Mouse (Mus musculus): ENCODE measurements around the gene Lrba.

Gene Lrba

DNA sequence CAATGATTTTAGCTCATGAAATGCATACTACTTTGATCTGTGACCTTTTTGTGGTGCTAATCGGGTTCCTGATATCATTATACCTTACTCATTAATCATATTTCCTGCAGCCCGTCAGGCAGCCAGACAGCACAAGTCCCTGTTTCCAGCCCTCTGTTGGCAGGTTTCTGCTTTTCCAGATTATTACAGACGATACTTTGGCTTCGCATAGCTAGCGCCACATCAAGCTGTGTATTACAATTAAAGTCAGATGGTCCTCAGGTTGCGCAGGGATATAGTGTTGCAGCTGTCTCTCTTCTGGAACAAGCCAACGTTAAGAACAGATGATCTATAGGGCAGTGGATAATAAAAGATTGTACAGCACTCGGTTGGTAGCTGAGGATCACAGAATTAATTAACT is 443.7 kb downstream of the Lrba start:
- DNase-seq (ENCODE audit: low spot score in 2 of 2), result no peak

- no peak for DNase-seq (ENCODE audit: low spot score in 2 of 2)
Observed at GRCm38 (mm10) chr3:86677573-86678155, 453.2 kb downstream of the Lrba start.

DNA sequence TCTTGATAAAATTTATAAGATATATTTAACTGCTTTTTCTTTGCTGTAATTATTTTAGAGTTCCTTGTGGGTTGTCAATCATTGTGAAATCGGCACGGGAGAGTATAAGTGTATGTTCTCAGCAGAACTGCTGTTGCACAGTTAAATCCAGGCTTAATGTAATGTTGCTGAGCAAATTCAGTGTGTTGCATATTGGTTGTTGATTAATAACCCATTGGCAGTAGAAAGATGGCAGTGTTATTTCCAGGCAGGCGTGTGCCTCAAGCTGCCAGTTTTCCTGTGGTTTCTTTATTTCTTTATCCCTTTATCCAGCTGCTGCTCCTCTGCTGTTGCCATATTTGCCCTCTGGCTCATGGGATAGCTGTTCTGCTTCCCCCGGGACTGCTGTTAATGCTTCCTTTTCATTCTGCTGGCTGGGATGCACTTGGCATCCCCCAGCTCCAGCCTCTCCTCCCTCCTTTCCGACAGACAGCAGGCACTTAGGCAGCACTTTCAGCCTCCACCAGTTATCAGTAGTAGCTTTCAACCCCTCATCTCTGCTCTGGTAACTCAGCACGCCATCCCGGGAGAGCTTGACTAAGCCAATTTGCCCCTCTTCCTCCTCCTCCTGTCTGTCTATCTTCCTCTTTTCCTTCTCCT is 463.2 kb downstream of the Lrba start:
- DNase-seq (ENCODE audit: low spot score in 2 of 2), result peak in 1 of 2 experiments; percentile 3

DNA sequence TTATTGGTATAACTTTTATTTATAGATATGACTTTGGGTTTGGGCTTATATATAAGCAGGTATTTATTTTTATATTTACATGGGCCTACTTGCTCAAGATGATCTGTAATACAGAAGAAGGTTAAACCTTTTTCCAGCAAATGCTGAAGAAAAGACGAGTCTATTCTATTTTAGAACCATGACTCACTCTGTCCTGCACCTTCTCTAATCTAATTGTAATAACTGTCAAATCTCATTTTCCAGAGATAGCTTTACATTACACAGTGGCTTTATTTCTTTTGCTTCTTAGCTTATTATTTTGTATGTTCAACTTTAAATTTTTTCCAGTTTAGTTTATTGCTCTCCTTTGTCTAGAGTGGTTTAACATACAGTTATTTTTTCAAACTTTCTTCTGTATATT is 464.0 kb downstream of the Lrba start:
- DNase-seq (ENCODE audit: low spot score in 2 of 2), result no peak

DNA sequence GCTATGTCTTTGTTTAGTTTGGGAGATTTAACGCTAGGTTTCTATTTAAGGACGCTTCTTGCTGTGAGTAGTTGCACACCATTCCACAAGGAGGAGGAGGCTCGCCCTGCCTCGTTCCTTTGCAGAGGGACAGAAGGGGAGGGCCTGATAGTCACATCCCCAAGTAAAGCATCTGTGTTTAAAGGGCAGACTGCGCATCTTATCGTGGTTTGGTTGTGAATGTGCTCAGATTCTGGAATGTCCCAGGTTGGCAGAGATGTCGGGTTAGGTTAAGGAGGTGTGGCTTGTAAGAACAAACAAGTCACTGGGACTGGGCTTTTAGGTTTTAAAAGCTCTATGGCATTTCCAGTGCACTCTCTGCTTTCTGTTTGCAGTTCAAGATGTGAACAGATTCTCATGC is 464.8 kb downstream of the Lrba start:
- DNase-seq (ENCODE audit: low spot score in 2 of 2), result no peak

- DNase-seq (ENCODE audit: low spot score in 2 of 2), result no peak
Observed at GRCm38 (mm10) chr3:86692779-86693178, 468.3 kb downstream of the Lrba start.

DNA sequence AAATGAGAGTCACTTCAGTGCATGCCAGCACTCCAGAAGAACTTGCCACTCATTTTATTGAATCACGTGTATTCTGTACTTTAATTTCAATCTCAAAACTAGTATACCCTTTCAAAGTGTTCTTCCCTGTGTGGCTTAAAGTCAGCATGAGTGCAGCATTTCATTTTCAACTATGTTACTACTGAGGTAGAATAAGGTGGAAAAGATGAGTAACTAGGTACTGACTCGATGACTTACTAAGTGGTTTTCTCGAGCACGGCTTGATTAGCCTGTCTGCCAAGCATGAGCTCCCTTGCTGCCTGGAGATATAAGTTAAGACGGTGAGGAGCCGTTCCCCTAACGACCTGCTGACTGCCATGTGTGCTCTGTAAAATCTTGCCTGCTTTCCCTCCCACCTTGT is 469.1 kb downstream of the Lrba start:
- DNase-seq (ENCODE audit: low spot score in 2 of 2), result no peak

GRCm38 (mm10) chr3:86698947-86699346 is 474.5 kb downstream of the Lrba start:
- no peak for DNase-seq (ENCODE audit: low spot score in 2 of 2)

- DNase-seq (ENCODE audit: low spot score in 2 of 2), result no peak
Observed at GRCm38 (mm10) chr3:86701163-86701563, 476.7 kb downstream of the Lrba start.

DNA sequence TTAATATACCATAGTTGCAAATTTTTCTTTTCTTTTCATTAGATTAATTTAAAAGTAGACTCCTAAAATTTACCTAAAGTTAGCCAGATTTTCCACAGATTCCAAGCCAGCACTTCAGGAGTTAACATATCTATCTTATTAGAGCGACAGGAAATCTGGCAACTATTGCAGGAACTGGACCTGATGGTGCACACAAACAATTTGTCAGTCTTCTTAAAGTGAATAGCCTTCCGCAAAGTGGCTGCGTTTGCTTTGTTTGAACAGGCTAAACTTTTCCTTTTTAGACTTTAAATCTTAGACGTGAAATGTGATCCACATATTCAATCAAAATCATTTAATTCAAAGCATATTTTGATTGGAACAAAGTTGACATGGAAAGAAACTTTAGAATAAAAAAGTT is 485.0 kb downstream of the Lrba start:
- DNase-seq (ENCODE audit: low spot score in 2 of 2), result no peak

DNA sequence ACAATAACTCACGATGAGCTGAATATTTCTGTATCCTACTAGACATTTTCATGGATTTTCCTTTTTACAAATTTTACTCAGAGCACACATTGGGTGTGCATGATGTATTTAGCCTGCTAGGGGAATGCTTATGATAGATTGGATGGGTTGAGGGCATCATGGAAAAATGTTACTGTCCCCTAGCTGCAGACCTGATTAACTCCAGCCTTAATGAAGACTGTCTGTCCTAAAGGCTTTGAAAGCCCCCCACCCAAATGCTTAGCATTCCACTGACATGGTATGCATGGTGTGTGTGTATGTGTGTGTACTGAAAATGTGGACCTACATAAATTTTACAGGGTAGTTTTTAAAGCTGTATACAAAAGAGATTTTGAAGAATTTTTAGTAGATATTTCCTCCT is 487.1 kb downstream of the Lrba start:
- DNase-seq (ENCODE audit: low spot score in 2 of 2), result no peak

GRCm38 (mm10) chr3:86712758-86713157 is 488.3 kb downstream of the Lrba start:
- DNase-seq (ENCODE audit: low spot score in 2 of 2), result no peak

- DNase-seq (ENCODE audit: low spot score in 2 of 2), result no peak
Observed at GRCm38 (mm10) chr3:86714446-86714845, 490.0 kb downstream of the Lrba start.

DNA sequence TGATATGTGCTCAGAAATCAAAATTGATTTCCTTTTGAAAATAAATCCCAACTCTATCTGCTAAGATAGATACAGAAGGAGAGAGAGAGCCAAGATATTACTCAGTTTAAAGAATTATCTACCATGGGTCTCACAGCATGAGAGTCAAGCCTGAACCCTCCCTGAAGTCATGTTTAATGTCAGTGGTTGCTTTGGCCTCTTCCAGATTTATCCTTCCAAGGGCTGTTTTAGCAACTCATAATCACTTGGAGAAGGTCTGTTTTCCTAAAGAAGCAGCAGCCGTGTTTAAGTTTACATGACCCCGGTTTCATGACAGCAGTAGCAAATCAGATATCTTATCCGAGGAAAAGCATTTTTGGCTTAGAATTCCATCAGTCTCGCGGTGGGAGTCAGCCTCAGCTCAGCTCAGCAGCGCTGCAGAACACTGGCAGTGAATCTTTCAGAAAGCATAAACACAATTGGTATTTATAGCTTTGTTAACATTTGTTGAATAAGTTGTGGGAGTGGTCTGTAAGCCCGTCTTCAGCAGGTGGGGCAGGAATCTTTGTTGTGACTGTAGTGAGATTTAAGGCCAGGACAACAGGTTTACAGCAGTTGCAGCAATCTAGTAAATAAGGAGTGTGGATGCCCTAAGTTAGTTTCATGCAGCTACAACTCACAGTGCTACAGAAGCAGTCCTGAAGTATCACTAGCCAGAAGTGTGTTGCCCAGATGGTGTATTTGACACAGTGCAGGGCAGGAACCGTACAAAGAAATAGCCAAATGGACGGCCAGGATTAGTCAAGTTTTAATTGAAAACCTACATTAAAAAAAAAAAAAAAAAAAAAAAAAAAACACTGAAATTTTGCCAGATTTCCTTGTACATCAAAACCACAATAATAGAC is 499.2 kb downstream of the Lrba start:
- no peak for DNase-seq (ENCODE audit: low spot score in 2 of 2)

GRCm38 (mm10) chr3:86725113-86725512 is 500.6 kb downstream of the Lrba start:
- no peak for DNase-seq (ENCODE audit: low spot score in 2 of 2)

- no peak for DNase-seq (ENCODE audit: low spot score in 2 of 2)
Observed at GRCm38 (mm10) chr3:86738831-86739230, 514.4 kb downstream of the Lrba start.

GRCm38 (mm10) chr3:86739745-86740144 is 515.3 kb downstream of the Lrba start:
- no peak for DNase-seq (ENCODE audit: low spot score in 2 of 2)

- no peak for DNase-seq (ENCODE audit: low spot score in 2 of 2)
Observed at GRCm38 (mm10) chr3:86745348-86745747, 520.9 kb downstream of the Lrba start.

- no peak for DNase-seq (ENCODE audit: low spot score in 2 of 2)
Observed at GRCm38 (mm10) chr3:86745769-86746512, 521.5 kb downstream of the Lrba start.

- DNase-seq (ENCODE audit: low spot score in 2 of 2), result no peak
Observed at GRCm38 (mm10) chr3:86750652-86751051, 526.2 kb downstream of the Lrba start.

DNA sequence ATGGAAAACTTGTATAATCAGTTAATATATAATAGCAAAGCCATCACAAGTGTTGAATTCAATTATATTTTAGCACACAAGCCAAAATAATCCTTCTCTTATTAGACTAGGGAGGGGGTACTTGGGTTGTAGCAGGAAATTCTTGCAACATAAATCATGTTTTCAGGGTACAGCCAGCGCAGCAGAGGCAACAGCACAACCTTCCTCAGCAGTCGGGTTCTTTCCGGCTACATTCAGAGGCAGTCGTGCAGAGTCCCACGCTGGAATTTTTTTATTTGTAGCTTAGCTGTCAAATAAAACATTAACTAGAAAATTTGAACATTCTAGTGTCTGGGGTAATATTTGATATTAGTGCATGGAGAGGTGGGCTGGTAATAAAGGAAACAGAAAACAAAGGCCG is 529.7 kb downstream of the Lrba start:
- DNase-seq (ENCODE audit: low spot score in 2 of 2), result no peak
